In the genomic region with DNA sequence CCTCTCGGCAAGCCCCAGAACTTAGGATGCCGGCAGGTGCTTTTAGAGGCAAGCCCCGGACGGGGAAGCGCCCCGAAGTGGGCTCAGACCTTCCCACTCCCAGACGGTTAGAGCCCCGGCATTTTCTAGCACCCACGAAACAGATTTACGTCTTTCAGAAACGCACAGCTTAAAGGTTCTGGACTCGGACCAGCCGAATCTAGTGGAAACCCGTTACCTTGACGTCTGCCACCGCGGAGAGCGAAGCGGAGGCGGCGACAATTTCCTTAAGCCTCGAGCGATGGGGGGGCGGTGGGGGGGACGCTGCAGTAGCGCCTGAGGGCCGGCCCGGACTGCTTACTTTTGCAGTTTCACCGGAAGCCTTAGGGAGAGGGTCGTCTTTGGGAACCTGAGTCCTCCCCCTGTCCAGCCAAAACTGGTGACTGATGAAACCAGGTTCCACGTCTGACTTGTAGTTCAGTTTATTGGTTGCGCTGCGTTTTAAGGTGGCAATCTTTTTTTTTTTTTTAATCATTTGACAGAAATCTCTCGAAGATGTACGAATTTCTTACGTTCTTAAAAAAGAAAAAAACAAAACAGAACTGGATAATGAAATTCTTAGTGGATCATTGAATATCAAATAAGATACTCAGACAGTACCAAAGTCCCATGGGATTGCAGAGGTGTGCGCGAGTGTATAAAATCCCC, we compare ENCODE assay signal across 8 mouse cellular contexts. TPM values are rescaled to one million over a fixed set of nuclear protein-coding genes. Genes with fewer than 3 reads are reported as not detected.
DNase-seq lines count a peak whose midpoint lies in the region; ATAC-seq and TF ChIP-seq lines count a peak whose summit lies in the region.

No protein-coding gene starts in this region.

- ATAC-seq in frontal cortex, adult (ENCODE audit: low TSS enrichment), result peak; percentile 28
- peak; percentile 21; the same call in 1 of the 2 replicates for ATAC-seq in limb, embryonic 12.5 days (ENCODE audit: insufficient number of reproducible peaks, insufficient read depth, low FRiP score, low TSS enrichment, low read depth)
- peak; percentile 21; the same call in 1 of the 2 replicates for ATAC-seq in stomach, embryonic 14.5 days (ENCODE audit: insufficient number of reproducible peaks, insufficient read depth, low FRiP score, low read depth)

- H3K27me3 ChIP-seq in limb, embryonic 12.5 days, result peaks cover 29% of the 10 kb centered on the region
- H3K27me3 ChIP-seq in midbrain, embryonic 10.5 days (ENCODE audit: low read depth, poor library complexity, severe bottlenecking), result peaks cover 22% of the 10 kb centered on the region
- no peaks in the 10 kb centered on the region for H3K27me3 ChIP-seq in stomach, embryonic 14.5 days (ENCODE audit: control insufficient read depth, insufficient read depth, low read length)

- no peaks in the 10 kb centered on the region for H3K9me3 ChIP-seq in limb, embryonic 12.5 days
- H3K9me3 ChIP-seq in midbrain, embryonic 10.5 days (replicated peaks), result no peaks in the 10 kb centered on the region
- no peaks in the 10 kb centered on the region for H3K9me3 ChIP-seq in stomach, embryonic 14.5 days (ENCODE audit: control insufficient read depth, low read depth, low read length)

- H3K4me1 ChIP-seq in bone marrow macrophage, adult 2 months (ENCODE audit: control insufficient read depth, insufficient read depth, low read length), result peaks cover 14% of the 10 kb centered on the region
- peaks cover 7% of the 10 kb centered on the region for H3K4me1 ChIP-seq in limb, embryonic 12.5 days (replicated peaks)
- peaks cover 15% of the 10 kb centered on the region for H3K4me1 ChIP-seq in midbrain, embryonic 10.5 days
- H3K4me1 ChIP-seq in stomach, embryonic 14.5 days (ENCODE audit: control insufficient read depth, insufficient read depth, low read length), result peaks cover 4% of the 10 kb centered on the region; the same call in 1 of the 2 replicates

- H3K4me3 ChIP-seq in bone marrow macrophage, adult 2 months (ENCODE audit: insufficient read depth, low read length), result peak overlapping the region; percentile 87
- H3K4me3 ChIP-seq in limb, embryonic 12.5 days (replicated peaks), result peak overlapping the region; percentile 83
- H3K4me3 ChIP-seq in midbrain, embryonic 10.5 days, result peak overlapping the region; percentile 87
- peak overlapping the region; percentile 87 for H3K4me3 ChIP-seq in stomach, embryonic 14.5 days (ENCODE audit: low read depth, low read length)

- 1% methylated on average over 38 of the region's 38 CpGs for WGBS in limb, embryonic 12.5 days
- 1% methylated on average over 38 of the region's 38 CpGs for WGBS in midbrain, embryonic 10.5 days
- 1% methylated on average over 38 of the region's 38 CpGs for WGBS in stomach, embryonic 14.5 days

- no peak for TF ChIP-seq POLR2A in bone marrow macrophage, adult 2 months (IDR thresholded peaks at IDR 0.05; ENCODE audit: borderline replicate concordance, low read depth, low read length)

- no peak for TF ChIP-seq CTCF in bone marrow macrophage, adult 2 months (IDR thresholded peaks at IDR 0.05; ENCODE audit: low read depth, low read length)

- peak overlapping the region; percentile 79 for H3K4me2 ChIP-seq in limb, embryonic 12.5 days
- peak overlapping the region; percentile 56 for H3K4me2 ChIP-seq in stomach, embryonic 14.5 days (replicated peaks; ENCODE audit: low read depth, low read length)

- DNase-seq in retina, adult 2 months (ENCODE audit: low read depth, low spot score), result peak; percentile 28
- no peak for DNase-seq in retina, postnatal 1 day
- DNase-seq in induced T-regulatory cell, adult 2 months (ENCODE audit: low read depth), result peak; percentile 77
- DNase-seq in midbrain, embryonic 10.5 days (ENCODE audit: low spot score), result no peak

- H3K9ac ChIP-seq in limb, embryonic 12.5 days (replicated peaks), result peak overlapping the region; percentile 84
- peak overlapping the region; percentile 85 for H3K9ac ChIP-seq in stomach, embryonic 14.5 days (replicated peaks; ENCODE audit: low read depth, low read length)

- H3K36me3 ChIP-seq in limb, embryonic 12.5 days, result no peaks in the 10 kb centered on the region
- H3K36me3 ChIP-seq in midbrain, embryonic 10.5 days, result no peaks in the 10 kb centered on the region
- H3K36me3 ChIP-seq in stomach, embryonic 14.5 days (ENCODE audit: control insufficient read depth, insufficient read depth, low read length), result no peaks in the 10 kb centered on the region

- H3K27ac ChIP-seq in bone marrow macrophage, adult 2 months (ENCODE audit: insufficient read depth, low read depth, low read length), result peak overlapping the region; percentile 9; the same call in 1 of the 2 replicates
- H3K27ac ChIP-seq in limb, embryonic 12.5 days, result peak overlapping the region; percentile 74
- peak overlapping the region; percentile 96 for H3K27ac ChIP-seq in midbrain, embryonic 10.5 days (replicated peaks)
- H3K27ac ChIP-seq in stomach, embryonic 14.5 days (ENCODE audit: low read length), result peak overlapping the region; percentile 86; the same call in 1 of the 2 replicates

RNA-seq across cellular contexts. Expression of gene Fndc3a, which starts 0.7 kb away (rescaled TPM):
- polyA plus RNA-seq in bone marrow macrophage, adult 2 months (2012; ENCODE audit: insufficient read depth, insufficient read length, missing spikeins), result 51.5 and 55.9 TPM in 2 replicates
- polyA plus RNA-seq in limb, embryonic 12.5 days (2016; fragmentation: Nextera tagmentation; extraction: Ambion mirVana), result 37.1 and 37.2 TPM in 2 replicates
- 38.0 and 43.4 TPM in 2 replicates for polyA plus RNA-seq in midbrain, embryonic 10.5 days (2016; fragmentation: Nextera tagmentation; extraction: Ambion mirVana)
- polyA plus RNA-seq in stomach, embryonic 14.5 days (2014; fragmentation: Nextera tagmentation; extraction: Ambion mirVana), result 37.9 and 43.8 TPM in 2 replicates

Comparison
In these comparisons a context has a peak if more than half of its experiments do, and no peak if none do; other contexts are left out.
1. DNase-seq: peak in retina, adult 2 months (single experiment) and induced T-regulatory cell, adult 2 months (single experiment); none in retina, postnatal 1 day (single experiment) and midbrain, embryonic 10.5 days (single experiment).
2. H3K27ac ChIP-seq: peak in every context shown above with its lines; median percentile 96 in midbrain, embryonic 10.5 days; 86 in stomach, embryonic 14.5 days; 74 in limb, embryonic 12.5 days; 9 in bone marrow macrophage, adult 2 months.
3. Peak in every context shown above with its lines, with median percentiles within 50 percentile points of each other: H3K4me3 ChIP-seq and ATAC-seq.